Comparison of ENCODE assay signal across 20 mouse cellular contexts in genomic region chr17:71216263-71216662, GRCm38 (mm10). TPM values are rescaled to one million over a fixed set of nuclear protein-coding genes. Genes with fewer than 3 reads are reported as not detected.
DNase-seq lines count a peak whose midpoint lies in the region; ATAC-seq and TF ChIP-seq lines count a peak whose summit lies in the region.
"Had no signal": no experiment of that assay in that cellular context is flagged by ENCODE, and none has a peak within 500 bp of the region (broad histone marks: within the 10 kb centered on the region; RNA-seq: fewer than 3 reads in every experiment).

No protein-coding gene starts in this region.

- no peak for TF ChIP-seq POLR2A in CH12.LX (IDR thresholded peaks at IDR 0.05; ENCODE audit: low read depth, low read length)

- TF ChIP-seq RAD21 in CH12.LX (IDR thresholded peaks at IDR 0.05; ENCODE audit: low read depth, low read length): no peak

- peaks cover 9 to 27% of the 10 kb centered on the region in 2 experiments for H3K36me3 ChIP-seq in CH12.LX (replicated peaks in 1 of 2; ENCODE audit: control insufficient read depth in 1 of 2, insufficient read depth in 1 of 2, low read length in 1 of 2)
- peaks cover 33% of the 10 kb centered on the region for H3K36me3 ChIP-seq in liver, embryonic 14.5 days (replicated peaks; ENCODE audit: control insufficient read depth, insufficient read depth, low read depth)
- H3K36me3 ChIP-seq in neural tube, embryonic 15.5 days: no peaks in the 10 kb centered on the region; the same call in 1 of the 2 replicates
- H3K36me3 ChIP-seq: heart, embryonic 15.5 days had no signal

- intact Hi-C loops in left cerebral cortex, postnatal 4 days (cut with DNase I): no loop called here

- no peak for TF ChIP-seq CTCF in CH12.LX (conservative IDR thresholded peaks at IDR 0.05 in 1 of 2, IDR thresholded peaks at IDR 0.05 in 1 of 2; ENCODE audit: low read depth in 2 of 2, low read length in 2 of 2)
- no peak for TF ChIP-seq CTCF in liver, embryonic 14.5 days (IDR thresholded peaks at IDR 0.05; ENCODE audit: low read depth)

- H3K4me1 ChIP-seq in CH12.LX (ENCODE audit: control insufficient read depth in 1 of 2, insufficient read depth in 2 of 2): peaks cover 32 to 79% of the 10 kb centered on the region in 2 experiments
- peaks cover 37 to 39% of the 10 kb centered on the region in 2 experiments for H3K4me1 ChIP-seq in liver, embryonic 14.5 days (replicated peaks; ENCODE audit: control insufficient read depth in 2 of 2, insufficient read depth in 2 of 2, low read length in 1 of 2)
- peaks cover 6% of the 10 kb centered on the region; the same call in 1 of the 2 replicates for H3K4me1 ChIP-seq in neural tube, embryonic 15.5 days
- H3K4me1 ChIP-seq: forebrain, embryonic 12.5 days had no signal

- peak; percentile 30 for DNase-seq in 416B (ENCODE audit: low read depth)
- no peak for DNase-seq in CH12.LX (ENCODE audit: extremely low read depth)
- DNase-seq in liver, embryonic 14.5 days (ENCODE audit: low read depth in 3 of 3, low spot score in 3 of 3): no peak
- DNase-seq in left cerebral cortex, postnatal 4 days: no peak
- DNase-seq in Muller cell, postnatal 12 days (ENCODE audit: inconsistent ontology term): no peak
- no peak for DNase-seq in ovary, postnatal 36 days (ENCODE audit: low spot score)
- DNase-seq: adrenal gland, postnatal 25 days; cerebellum, adult 9-10 months; gastrocnemius, postnatal 25 days; kidney, postnatal 4 days had no signal

- peak; percentile 41; the same call in 1 of the 2 replicates for ATAC-seq in granulocyte monocyte progenitor cell, adult 5-6 weeks (replicated peaks; ENCODE audit: poor library complexity, severe bottlenecking)
- ATAC-seq in liver, embryonic 14.5 days (ENCODE audit: insufficient read depth): no peak
- ATAC-seq in neural tube, embryonic 15.5 days (ENCODE audit: low FRiP score): no peak
- ATAC-seq: intestine, postnatal 0 days; lung, postnatal 0 days had no signal

- 0 out of 2 replicates have a peak, but pooled peaks have one; percentile 45 for TF ChIP-seq EP300 in CH12.LX (IDR thresholded peaks at IDR 0.05; ENCODE audit: low read length)
- TF ChIP-seq EP300 in liver, embryonic 14.5 days (IDR thresholded peaks at IDR 0.05; ENCODE audit: low read depth): no peak

- peaks cover 8% of the 10 kb centered on the region for H3K9me3 ChIP-seq in CH12.LX (replicated peaks; ENCODE audit: low read length)
- peaks cover 4% of the 10 kb centered on the region for H3K9me3 ChIP-seq in liver, embryonic 14.5 days (ENCODE audit: control insufficient read depth, low read length)
- H3K9me3 ChIP-seq in neural tube, embryonic 15.5 days (replicated peaks): no peaks in the 10 kb centered on the region
- H3K9me3 ChIP-seq: embryonic facial prominence, embryonic 12.5 days; forebrain, embryonic 12.5 days; heart, embryonic 15.5 days; hindbrain, embryonic 15.5 days had no signal

- peaks cover 15% of the 10 kb centered on the region for H3K79me2 ChIP-seq in CH12.LX (replicated peaks; ENCODE audit: control insufficient read depth, extremely low read depth, insufficient read depth, poor library complexity, severe bottlenecking)

- H3K9ac ChIP-seq in CH12.LX (ENCODE audit: insufficient read depth, low read depth): peak overlapping the region; percentile 63
- H3K9ac ChIP-seq in liver, embryonic 14.5 days (replicated peaks): peak overlapping the region; percentile 4; the same call in 1 of the 2 replicates
- H3K9ac ChIP-seq in neural tube, embryonic 15.5 days (replicated peaks): no peak overlapping the region
- H3K9ac ChIP-seq: embryonic facial prominence, embryonic 12.5 days; forebrain, embryonic 12.5 days; heart, embryonic 15.5 days; hindbrain, embryonic 15.5 days; midbrain, embryonic 12.5 days had no signal

- peak overlapping the region; percentile 90 for H3K4me2 ChIP-seq in CH12.LX (ENCODE audit: insufficient read depth, low read depth, poor library complexity, severe bottlenecking)
- H3K4me2 ChIP-seq in liver, embryonic 14.5 days (ENCODE audit: low read depth): peak overlapping the region; percentile 53
- H3K4me2 ChIP-seq in neural tube, embryonic 15.5 days: no peak overlapping the region
- H3K4me2 ChIP-seq: embryonic facial prominence, embryonic 12.5 days; forebrain, embryonic 12.5 days; heart, embryonic 15.5 days; hindbrain, embryonic 15.5 days; midbrain, embryonic 12.5 days had no signal

- H3K4me3 ChIP-seq in CH12.LX (replicated peaks in 1 of 3; ENCODE audit: low read depth in 2 of 3, low read length in 2 of 3, poor library complexity in 1 of 3): no peak overlapping the region
- no peak overlapping the region for H3K4me3 ChIP-seq in liver, embryonic 14.5 days (ENCODE audit: insufficient read depth in 1 of 2, low read depth in 2 of 2, low read length in 2 of 2)
- H3K4me3 ChIP-seq in neural tube, embryonic 15.5 days (replicated peaks): no peak overlapping the region
- H3K4me3 ChIP-seq: embryonic facial prominence, embryonic 12.5 days; erythroblast, embryonic 14.5 days; forebrain, embryonic 12.5 days; heart, embryonic 15.5 days; hindbrain, embryonic 15.5 days; midbrain, embryonic 12.5 days had no signal

- H3K27ac ChIP-seq in CH12.LX (ENCODE audit: insufficient read depth, low read depth): no peak overlapping the region
- no peak overlapping the region for H3K27ac ChIP-seq in liver, embryonic 14.5 days
- no peak overlapping the region for H3K27ac ChIP-seq in neural tube, embryonic 15.5 days (replicated peaks)
- H3K27ac ChIP-seq: embryonic facial prominence, embryonic 12.5 days; forebrain, embryonic 12.5 days; heart, embryonic 15.5 days; hindbrain, embryonic 15.5 days; midbrain, embryonic 12.5 days had no signal

- in situ Hi-C loops in CH12.LX (cut with MboI; ENCODE audit: low pct_ligation_motif_present, low pct_unique_long_range_greater_than_20kb, low sequenced_read_pairs): no loop called here

- no peaks in the 10 kb centered on the region for H3K27me3 ChIP-seq in CH12.LX (replicated peaks)
- H3K27me3 ChIP-seq in liver, embryonic 14.5 days (ENCODE audit: control insufficient read depth, insufficient read depth, low read length): no peaks in the 10 kb centered on the region
- H3K27me3 ChIP-seq in neural tube, embryonic 15.5 days (replicated peaks): no peaks in the 10 kb centered on the region
- H3K27me3 ChIP-seq: embryonic facial prominence, embryonic 12.5 days; forebrain, embryonic 12.5 days; heart, embryonic 15.5 days; hindbrain, embryonic 15.5 days; midbrain, embryonic 12.5 days had no signal

- 71% methylated on average over 2 of the region's 2 CpGs for WGBS in liver, embryonic 14.5 days (ENCODE audit: insufficient replicate concordance)
- 91% methylated on average over 2 of the region's 2 CpGs for WGBS in neural tube, embryonic 15.5 days

- dilution Hi-C loops in CH12.LX (cut with MboI; ENCODE audit: extremely low pct_ligation_motif_present, extremely low pct_unique_long_range_greater_than_20kb, low sequenced_read_pairs): no loop called here

TF ChIP-seq in CH12.LX, 34 proteins besides CTCF, POLR2A, EP300 and RAD21:
- peak; percentile 52; the same call in 1 of the 2 replicates for TF ChIP-seq MAFK (IDR thresholded peaks at IDR 0.05; ENCODE audit: insufficient replicate concordance, low read length)
- TF ChIP-seq MYC (IDR thresholded peaks at IDR 0.05; ENCODE audit: low read depth, low read length): peak; percentile 39; the same call in 1 of the 2 replicates
- TF ChIP-seq ETS1 (conservative IDR thresholded peaks at IDR 0.05; ENCODE audit: low read depth, low read length): 0 out of 2 replicates have a peak, but pooled peaks have one; percentile 12
- TF ChIP-seq IRF4 (IDR thresholded peaks at IDR 0.05; ENCODE audit: low read depth, low read length): no peak; the same call in 1 of the 2 replicates

RNA-seq across cellular contexts. Expression of gene Lpin2, which starts 33.9 kb away (rescaled TPM):
- total RNA-seq in CH12.LX (2012; rRNA removed) (25.1 and 28.1 TPM in 2 replicates), CH12.LX (2014; rRNA removed) (25.4 TPM in 2 replicates)
- 30.4 and 31.4 TPM in 2 replicates for polyA plus RNA-seq in CH12.LX (2012; ENCODE audit: insufficient read length, low read depth)
- 27.0 and 27.9 TPM in 2 replicates for total RNA-seq in granulocyte monocyte progenitor cell, adult 5-6 weeks (2014; fragmentation: Nextera tagmentation)
- 24.9 and 42.3 TPM in 2 replicates for total RNA-seq in granulocyte monocyte progenitor cell, adult 5-6 weeks (2017)
- 19.5 and 28.6 TPM in 2 replicates for polyA plus RNA-seq in liver, embryonic 14.5 days (2012; rRNA removed)
- polyA plus RNA-seq in liver, embryonic 14.5 days (2014; fragmentation: Nextera tagmentation; extraction: Ambion mirVana): 31.1 and 31.6 TPM in 2 replicates
- polyA plus RNA-seq in neural tube, embryonic 15.5 days (2015; fragmentation: Nextera tagmentation; extraction: Ambion mirVana): 42.3 and 42.6 TPM in 2 replicates
- total RNA-seq in left cerebral cortex, postnatal 4 days (2021): 10 to 100 TPM; 68.6 to 71.5 TPM
